10 mouse cellular contexts compared by ENCODE assay signal in the genomic region with DNA sequence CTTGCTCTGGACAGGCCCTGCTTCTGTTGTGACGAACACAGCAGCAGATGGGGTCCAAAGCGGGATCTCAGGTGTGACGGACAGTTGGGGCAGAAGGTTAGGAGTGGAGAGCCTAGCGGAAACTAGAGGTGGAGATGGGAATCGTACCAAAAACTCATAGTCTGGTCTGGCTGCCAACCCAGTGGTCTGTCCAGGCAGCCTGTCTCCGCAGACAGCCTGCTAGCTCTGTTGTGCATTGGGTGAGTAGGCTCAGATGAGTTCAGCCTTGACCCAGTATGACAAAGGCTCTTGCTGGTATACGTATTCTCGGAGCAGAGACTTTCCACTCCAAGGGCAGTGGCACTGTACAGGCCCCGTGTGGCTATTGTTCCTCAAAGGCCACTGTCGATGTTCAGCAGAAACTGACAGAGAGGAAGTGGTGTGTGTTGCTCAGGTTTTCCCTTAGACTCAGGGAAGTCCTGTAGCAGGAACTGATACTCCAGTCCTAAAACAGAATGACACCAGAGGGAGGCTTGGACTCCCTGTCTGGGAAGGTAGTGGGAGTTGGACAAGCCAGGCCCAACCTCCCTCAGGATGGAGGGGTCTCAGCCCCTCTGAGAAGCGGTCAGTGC. TPM values are rescaled to one million over a fixed set of nuclear protein-coding genes. Genes with fewer than 3 reads are reported as not detected.
DNase-seq lines count a peak whose midpoint lies in the region; ATAC-seq and TF ChIP-seq lines count a peak whose summit lies in the region.
"Had no signal": no experiment of that assay in that cellular context is flagged by ENCODE, and none has a peak within 500 bp of the region (broad histone marks: within the 10 kb centered on the region; RNA-seq: fewer than 3 reads in every experiment).

No protein-coding gene starts in this region.

- no peak overlapping the region for H3K9ac ChIP-seq in liver, embryonic 13.5 days
- H3K9ac ChIP-seq: hindbrain, embryonic 12.5 days; lung, embryonic 15.5 days had no signal

- H3K4me2 ChIP-seq in liver, embryonic 13.5 days, result no peak overlapping the region
- H3K4me2 ChIP-seq: hindbrain, embryonic 12.5 days; lung, embryonic 15.5 days had no signal

- H3K4me3 ChIP-seq in cerebellum, adult 2 months (replicated peaks; ENCODE audit: insufficient read depth, low read depth, low read length), result no peak overlapping the region
- H3K4me3 ChIP-seq in liver, embryonic 13.5 days (replicated peaks), result no peak overlapping the region
- H3K4me3 ChIP-seq: hindbrain, embryonic 12.5 days; lung, embryonic 15.5 days had no signal

- no peak for TF ChIP-seq CTCF in cerebellum, adult 2 months (IDR thresholded peaks at IDR 0.05; ENCODE audit: borderline replicate concordance, insufficient read depth, low read depth, low read length)

- H3K4me1 ChIP-seq in cerebellum, adult 2 months (ENCODE audit: control insufficient read depth, insufficient read depth, low read length), result peaks cover 25% of the 10 kb centered on the region
- no peaks in the 10 kb centered on the region for H3K4me1 ChIP-seq in liver, embryonic 13.5 days (replicated peaks)
- H3K4me1 ChIP-seq: lung, embryonic 15.5 days had no signal

- TF ChIP-seq POLR2A in cerebellum, adult 2 months (IDR thresholded peaks at IDR 0.05; ENCODE audit: borderline replicate concordance, insufficient read depth, low read length), result no peak

- H3K36me3 ChIP-seq in liver, embryonic 13.5 days, result no peaks in the 10 kb centered on the region
- H3K36me3 ChIP-seq: hindbrain, embryonic 12.5 days; lung, embryonic 15.5 days had no signal

- peak; percentile 39; the same call in 1 of the 2 replicates for ATAC-seq in liver, embryonic 13.5 days (ENCODE audit: low read depth)
- ATAC-seq in frontal cortex, adult (ENCODE audit: low TSS enrichment), result no peak

- H3K27ac ChIP-seq in cerebellum, adult 2 months (ENCODE audit: insufficient read depth, low read length), result 0 out of 2 replicates have a peak overlapping the region, but pooled peaks have one; percentile 12
- H3K27ac ChIP-seq in liver, embryonic 13.5 days, result peak overlapping the region; percentile 48
- H3K27ac ChIP-seq: hindbrain, embryonic 12.5 days; lung, embryonic 15.5 days had no signal

- H3K27me3 ChIP-seq in cerebellum, adult 2 months (ENCODE audit: control insufficient read depth, insufficient read depth, low read length), result no peaks in the 10 kb centered on the region
- H3K27me3 ChIP-seq in liver, embryonic 13.5 days, result no peaks in the 10 kb centered on the region
- H3K27me3 ChIP-seq: lung, embryonic 15.5 days had no signal

- H3K9me3 ChIP-seq in liver, embryonic 13.5 days (replicated peaks), result no peaks in the 10 kb centered on the region
- H3K9me3 ChIP-seq: hindbrain, embryonic 12.5 days; lung, embryonic 15.5 days had no signal

- peak; percentile 52 to 63 for DNase-seq in cerebellum, adult 2 months
- no peak for DNase-seq in cerebellum, postnatal 14 days
- DNase-seq in liver, embryonic 13.5 days, result no peak
- no peak for DNase-seq in liver
- peak; percentile 55 for DNase-seq in adrenal gland, adult 8-10 months
- peak; percentile 56 for DNase-seq in lung, postnatal 36 days
- no peak for DNase-seq in kidney, adult 11 months

- WGBS in cerebellum, adult 2 months, result 27% methylated on average over 11 of the region's 11 CpGs
- 58% methylated on average over 11 of the region's 11 CpGs for WGBS in liver, embryonic 13.5 days (ENCODE audit: insufficient replicate concordance)

RNA-seq across cellular contexts. Expression of gene Sirpa, which starts 6.6 kb away (rescaled TPM):
- 235 and 254 TPM in 2 replicates for polyA plus RNA-seq in cerebellum, adult 2 months (2012; rRNA removed)
- polyA plus RNA-seq in liver, embryonic 13.5 days (2015; fragmentation: Nextera tagmentation; extraction: Ambion mirVana), result 18.1 and 20.4 TPM in 2 replicates
- 10 to 100 TPM; 58.4 to 75.6 (median 70.1) TPM for total RNA-seq in adrenal gland, adult 8-10 months (2022)

RNA-seq across cellular contexts. Expression of gene F830045P16Rik, which starts 49.6 kb away (rescaled TPM):
- polyA plus RNA-seq in cerebellum, adult 2 months (2012; rRNA removed), result 0.13 and 0.15 TPM in 2 replicates
- polyA plus RNA-seq in liver, embryonic 13.5 days (2015; fragmentation: Nextera tagmentation; extraction: Ambion mirVana), result 0.06 TPM in 1 of 2 replicates, not detected in the other
- total RNA-seq in adrenal gland, adult 8-10 months (2022), result not detected
- polyA plus RNA-seq: lung, embryonic 15.5 days had no signal

Comparison
In these comparisons a context has a peak if more than half of its experiments do, and no peak if none do; other contexts are left out.
1. DNase-seq: peak in cerebellum, adult 2 months (2 of 2), adrenal gland, adult 8-10 months (single experiment) and lung, postnatal 36 days (single experiment); none in cerebellum, postnatal 14 days (0 of 2), liver, embryonic 13.5 days (single experiment), liver (single experiment) and kidney, adult 11 months (single experiment).
2. RNA of gene Sirpa, which starts 6.6 kb away (polyA plus RNA-seq): 235 to 254 TPM in cerebellum, adult 2 months; 18.1 to 20.4 TPM in liver, embryonic 13.5 days; every median in the first group is over 10 times any median in the second.